Mouse (Mus musculus) MEL (cell line): ENCODE data around the gene Olfr55. TPM values are rescaled to one million over a fixed set of nuclear protein-coding genes. Genes with fewer than 3 reads are reported as not detected.
"Not testable (repeated sequence)": the region's sequence is repeated elsewhere in the genome, so short reads cannot be mapped to it uniquely, and the experiment has no call there.

Source experiments
- DNase-seq: peaks from one replicate; pipeline ENCODE4 v3.0.0; 2011; ENCODE audit warnings: low read depth, low spot score
- H3K27ac ChIP-seq: 2 replicates; pipeline ENCODE4 v1.5.1; 2012; ENCODE audit warnings: low read depth, mild to moderate bottlenecking, control low read depth, low read length, moderate library complexity; ENCODE audit not compliant: control insufficient read depth
- H3K27me3 ChIP-seq, 2 experiments: fragments of 150-350 bp in 1 of 2; sonication (generic) in 1 of 2; 2 replicates each; pipeline ENCODE4 v1.6.1; 2012; ENCODE audit warnings: low read length in 2 of 2, mild to moderate bottlenecking in 2 of 2, improper control_type of control experiment in 1 of 2, moderate library complexity in 1 of 2; ENCODE audit not compliant: insufficient read depth in 2 of 2, control insufficient read depth in 1 of 2
- H3K36me3 ChIP-seq, 2 experiments: 2 replicates each; pipeline ENCODE4 v1.6.1; 2012 to 2014; ENCODE audit warnings: low read length in 2 of 2, improper control_type of control experiment in 1 of 2, inconsistent platforms in 1 of 2, mild to moderate bottlenecking in 1 of 2; ENCODE audit not compliant: insufficient read depth in 2 of 2, control insufficient read depth in 1 of 2
- H3K4me1 ChIP-seq, 2 experiments: fragments of 150-350 bp in 1 of 2; sonication (generic) in 1 of 2; 2 replicates each; pipeline ENCODE4 v1.6.1; 2012; ENCODE audit warnings: low read length in 2 of 2, improper control_type of control experiment in 1 of 2, mild to moderate bottlenecking in 1 of 2; ENCODE audit not compliant: insufficient read depth in 2 of 2, control insufficient read depth in 1 of 2
- H3K4me3 ChIP-seq, 2 experiments: fragments of 150-350 bp in 1 of 2; sonication (generic) in 1 of 2; 2 replicates each; pipeline ENCODE4 v1.5.1; 2012; ENCODE audit warnings: low read depth in 2 of 2, low read length in 2 of 2, mild to moderate bottlenecking in 2 of 2, moderate library complexity in 2 of 2, control low read depth in 1 of 2, improper control_type of control experiment in 1 of 2; ENCODE audit not compliant: control insufficient read depth in 1 of 2, insufficient read depth in 1 of 2
- H3K79me2 ChIP-seq: 2 replicates; pipeline ENCODE4 v1.6.1; 2012; ENCODE audit warnings: mild to moderate bottlenecking, low read length, moderate library complexity; ENCODE audit not compliant: control insufficient read depth, poor library complexity, insufficient read depth
- H3K9ac ChIP-seq: 2 replicates; pipeline ENCODE4 v1.6.1; 2012; ENCODE audit warnings: low read depth, mild to moderate bottlenecking, control low read depth, low read length, moderate library complexity; ENCODE audit not compliant: control insufficient read depth, poor library complexity, severe bottlenecking
- H3K9me3 ChIP-seq: fragments of 150-350 bp; sonication (generic); replicated peaks from 2 replicates; pipeline ENCODE4 v1.6.1; 2012; ENCODE audit warnings: mild to moderate bottlenecking, low read length, improper control_type of control experiment, moderate library complexity; ENCODE audit not compliant: insufficient read depth
- BHLHE40 ChIP-seq: IDR thresholded peaks from 2 replicates; pipeline ENCODE4 v1.6.1; 2012; ENCODE audit warnings: low read depth, mild to moderate bottlenecking, inconsistent platforms, low read length, improper control_type of control experiment, borderline replicate concordance
- CTCF ChIP-seq, 3 experiments: IDR thresholded peaks in 2 of 3; conservative IDR thresholded peaks in 1 of 3; 2 replicates each; pipeline ENCODE4 v1.5.1; 2011 to 2012; ENCODE audit warnings: low read length in 3 of 3, low read depth in 2 of 3, mild to moderate bottlenecking in 2 of 3, improper control_type of control experiment in 1 of 3, inconsistent platforms in 1 of 3, mixed read lengths in 1 of 3, moderate library complexity in 1 of 3; ENCODE audit not compliant: control insufficient read depth in 1 of 3, insufficient read depth in 1 of 3, poor library complexity in 1 of 3, severe bottlenecking in 1 of 3
- E2F4 ChIP-seq: IDR thresholded peaks from 2 replicates; pipeline ENCODE4 v1.6.1; 2011; ENCODE audit warnings: low read depth, low read length, improper control_type of control experiment, borderline replicate concordance
- GATA1 ChIP-seq: IDR thresholded peaks from 2 replicates; pipeline ENCODE4 v1.6.1; 2011; ENCODE audit warnings: low read depth, low read length, improper control_type of control experiment
- HCFC1 ChIP-seq: IDR thresholded peaks from 2 replicates; pipeline ENCODE4 v1.6.1; 2012; ENCODE audit warnings: low read depth, mild to moderate bottlenecking, inconsistent platforms, low read length, improper control_type of control experiment, moderate library complexity
- MAZ ChIP-seq: IDR thresholded peaks from 2 replicates; pipeline ENCODE4 v1.6.1; 2012; ENCODE audit warnings: low read depth, mild to moderate bottlenecking, inconsistent platforms, low read length, improper control_type of control experiment
- MYB ChIP-seq: IDR thresholded peaks from 2 replicates; pipeline ENCODE4 v1.6.1; 2011; ENCODE audit warnings: mild to moderate bottlenecking, low read depth, low read length, improper control_type of control experiment
- MYC ChIP-seq: IDR thresholded peaks from 2 replicates; pipeline ENCODE4 v1.6.1; 2011; ENCODE audit warnings: low read depth, mild to moderate bottlenecking, low read length, improper control_type of control experiment, moderate library complexity
- POLR2A ChIP-seq, 2 experiments: IDR thresholded peaks; 2 replicates each; pipeline ENCODE4 v1.6.1; 2011 to 2012; ENCODE audit warnings: low read length in 2 of 2, mild to moderate bottlenecking in 2 of 2, control low read depth in 1 of 2, improper control_type of control experiment in 1 of 2, low read depth in 1 of 2, moderate library complexity in 1 of 2; ENCODE audit not compliant: control insufficient read depth in 1 of 2, insufficient read depth in 1 of 2, poor library complexity in 1 of 2
- ZNF384 ChIP-seq: IDR thresholded peaks from 2 replicates; pipeline ENCODE4 v1.6.1; 2012; ENCODE audit warnings: low read depth, mild to moderate bottlenecking, inconsistent platforms, low read length, improper control_type of control experiment
- polyA plus RNA-seq, 2 experiments: library from polyadenylated mRNA; stranded (reverse) in 1 of 2; unstranded in 1 of 2; fragments of >175 nt in 1 of 2; fragments of >200 nt in 1 of 2; gene quantifications; 2 replicates each; pipeline versions ENCODE4 v1.2.1 to v1.2.4; 2012; ENCODE audit warnings: low replicate concordance in 2 of 2, low read depth in 1 of 2; ENCODE audit not compliant: insufficient read length in 2 of 2, insufficient read depth in 1 of 2, missing spikeins in 1 of 2
- total RNA-seq: library from RNA; depleted of rRNA; stranded (reverse); fragments of 300-350 nt; gene quantifications from 2 replicates; pipeline ENCODE4 v1.2.3, GENCODE M21; 2012; rRNA removed

Olfr55 gene
- total and polyA plus RNA-seq, 3 experiments = not detected

DNA sequence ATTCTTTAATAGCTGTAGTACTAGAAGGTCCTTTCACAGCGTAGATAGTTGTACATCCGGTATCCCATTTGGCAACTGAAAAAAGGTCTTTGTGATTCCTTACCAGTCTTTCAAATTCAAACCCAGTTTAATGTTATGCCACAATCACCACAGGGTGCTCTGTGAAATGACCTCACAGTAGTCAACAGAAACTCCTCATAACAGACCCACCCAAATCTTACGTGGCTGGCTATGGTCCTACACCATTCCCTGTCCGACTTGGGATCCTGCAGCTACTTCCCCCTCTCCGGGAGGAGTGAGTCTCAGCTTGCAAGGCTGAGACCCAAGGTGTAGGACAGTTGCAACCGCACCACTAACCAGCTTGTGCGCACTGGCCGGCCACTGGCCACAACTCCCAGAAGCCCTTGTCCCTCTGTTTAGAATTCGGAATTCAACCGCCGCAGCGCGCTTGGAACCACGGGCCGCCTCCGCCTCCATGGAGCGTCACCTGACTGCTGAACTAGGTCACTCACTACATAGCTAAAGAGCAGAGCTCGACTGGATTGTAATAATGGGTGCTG is 28.9 kb upstream of the Olfr55 start, which contains the start of gene Morc2b:
TSS of gene Morc2b (minus strand) at position 423 of the 560 bp plus-strand sequence.
- no peaks in the 10 kb centered on the region for H3K9me3 ChIP-seq
- H3K27ac ChIP-seq = no peak within 1 kb of the TSS
- no peaks in the 10 kb centered on the region; a peak in 1 of 4 replicates for H3K27me3 ChIP-seq
- TF ChIP-seq GATA1 = no peak
- TF ChIP-seq E2F4 = no peak
- TF ChIP-seq MYC = no peak
- TF ChIP-seq MAZ = no peak
- no peaks in the 10 kb centered on the region for H3K4me1 ChIP-seq
- no peaks in the 10 kb centered on the region for H3K79me2 ChIP-seq
- no peak within 1 kb of the TSS for H3K4me3 ChIP-seq
- H3K9ac ChIP-seq = no peak within 1 kb of the TSS
- no peak for DNase-seq
- no peaks in the 10 kb centered on the region for H3K36me3 ChIP-seq

DNA sequence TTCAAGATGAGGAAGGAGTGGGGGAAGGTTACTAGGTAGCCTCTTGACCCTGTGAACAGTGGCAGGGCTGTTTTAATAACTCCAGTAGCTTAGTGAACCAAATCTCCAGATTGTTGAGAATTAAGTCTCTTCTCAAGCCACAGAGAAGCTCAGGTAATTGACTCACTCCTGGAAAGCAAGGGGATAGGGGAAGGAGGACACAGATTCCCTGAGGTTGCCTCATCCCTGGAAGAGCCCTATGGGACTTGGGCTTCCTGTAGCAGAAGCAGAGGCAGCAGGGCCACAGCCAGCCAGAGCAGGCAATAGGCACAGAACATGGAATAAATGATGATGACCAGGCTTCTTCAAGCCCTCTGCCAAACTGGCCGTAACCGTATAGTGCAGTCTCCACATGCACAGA is 22.8 kb downstream of the Olfr55 start, which contains the start of gene Olfr239:
TSS of gene Olfr239 (plus strand) at position 301 of the 400 bp plus-strand sequence.
- H3K27me3 ChIP-seq, H3K4me1 ChIP-seq, H3K79me2 ChIP-seq, H3K27ac ChIP-seq, H3K9ac ChIP-seq, H3K4me3 ChIP-seq, H3K9me3 ChIP-seq, H3K36me3 ChIP-seq, DNase-seq: not testable (repeated sequence)

DNA sequence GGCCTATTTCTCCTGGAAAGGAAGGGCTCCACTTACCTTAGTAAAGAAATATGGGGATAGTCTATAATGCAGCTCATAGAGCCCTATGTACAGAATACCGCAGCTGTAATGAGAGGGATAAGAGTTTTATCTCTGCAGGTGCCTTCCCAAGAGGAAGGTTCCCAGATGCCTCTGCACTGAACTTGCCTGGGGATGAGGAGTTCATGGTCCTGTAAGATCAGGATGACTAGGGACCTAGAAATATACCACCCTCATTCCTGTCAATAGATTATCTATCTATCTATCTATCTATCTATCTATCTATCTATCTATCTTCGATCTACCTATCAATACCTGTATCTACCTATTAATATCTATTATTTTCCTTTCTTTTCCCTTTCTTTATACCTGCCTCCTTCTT is 53.3 kb downstream of the Olfr55 start, which contains the start of gene Olfr1564:
TSS of gene Olfr1564 (minus strand) at position 101 of the 400 bp plus-strand sequence.
- no peaks in the 10 kb centered on the region for H3K9me3 ChIP-seq
- DNase-seq = no peak
- TF ChIP-seq POLR2A (IDR thresholded peaks at IDR 0.05; ENCODE audit: control insufficient read depth in 1 of 2, insufficient read depth in 1 of 2, low read depth in 1 of 2, low read length in 2 of 2, poor library complexity in 1 of 2) (no peak), MYB (no peak), BHLHE40 (no peak), E2F4 (no peak), CTCF (IDR thresholded peaks at IDR 0.05 in 2 of 3, conservative IDR thresholded peaks at IDR 0.05 in 1 of 3; ENCODE audit: control insufficient read depth in 1 of 3, insufficient read depth in 1 of 3, low read depth in 2 of 3, low read length in 3 of 3, poor library complexity in 1 of 3, severe bottlenecking in 1 of 3) (no peak), HCFC1 (no peak), ZNF384 (no peak)
- TF ChIP-seq, all 39 proteins: peak for 0
- H3K9ac ChIP-seq = no peak within 1 kb of the TSS
- H3K27ac ChIP-seq = no peak within 1 kb of the TSS
- no peak within 1 kb of the TSS for H3K4me3 ChIP-seq
- H3K79me2 ChIP-seq = no peaks in the 10 kb centered on the region
- H3K36me3 ChIP-seq = no peaks in the 10 kb centered on the region
- peaks cover 0 to 3% of the 10 kb centered on the region in 2 experiments; a peak in 3 of 4 replicates for H3K27me3 ChIP-seq
- H3K4me1 ChIP-seq = no peaks in the 10 kb centered on the region

Other genes with a start within 250 kb of the Olfr55 start
- 5.4 and 9.7 TPM in 2 replicates for gene Cyp4f13, start 221.0 kb upstream of the Olfr55 start, total RNA-seq
- 10 to 100 TPM in 1 of 2 experiments, not detected in 1; 19.3 TPM for gene Cyp4f13, start 221.0 kb upstream of the Olfr55 start, polyA plus RNA-seq
- gene Zfp472, start 202.6 kb upstream of the Olfr55 start, total RNA-seq = 9.8 and 13.4 TPM in 2 replicates
- gene Zfp472, start 202.6 kb upstream of the Olfr55 start, polyA plus RNA-seq = 1 to 10 TPM in 1 of 2 experiments, not detected in 1; 7.1 TPM
- gene Zfp952, start 175.3 kb upstream of the Olfr55 start, total RNA-seq = 3.2 and 4.7 TPM in 2 replicates
- 1 to 10 TPM in 1 of 2 experiments, not detected in 1; 2.9 TPM for gene Zfp952, start 175.3 kb upstream of the Olfr55 start, polyA plus RNA-seq
- gene Zfp763, start 135.0 kb upstream of the Olfr55 start, total RNA-seq = 1.4 and 1.5 TPM in 2 replicates
- gene Zfp763, start 135.0 kb upstream of the Olfr55 start, polyA plus RNA-seq = 1 to 10 TPM in 1 of 2 experiments, not detected in 1; 1.3 TPM
- gene 4921501E09Rik, start 100.4 kb upstream of the Olfr55 start, total RNA-seq = not detected in 2 replicates
- not detected for gene 4921501E09Rik, start 100.4 kb upstream of the Olfr55 start, polyA plus RNA-seq
- gene Zfp563, start 79.1 kb upstream of the Olfr55 start, total RNA-seq = 1.6 and 1.7 TPM in 2 replicates
- under 1 TPM in 1 of 2 experiments, not detected in 1; 0.95 TPM for gene Zfp563, start 79.1 kb upstream of the Olfr55 start, polyA plus RNA-seq
- not detected in 2 replicates for gene Morc2b, start 28.8 kb upstream of the Olfr55 start, total RNA-seq
- gene Morc2b, start 28.8 kb upstream of the Olfr55 start, polyA plus RNA-seq = not detected
- not detected in 2 replicates for gene Olfr239, start 22.9 kb downstream of the Olfr55 start, total RNA-seq
- not detected for gene Olfr239, start 22.9 kb downstream of the Olfr55 start, polyA plus RNA-seq
- gene Olfr1564, start 53.2 kb downstream of the Olfr55 start, total RNA-seq = not detected in 2 replicates
- under 1 TPM in 1 of 2 experiments, not detected in 1; 0.08 TPM for gene Olfr1564, start 53.2 kb downstream of the Olfr55 start, polyA plus RNA-seq
- 8.5 and 9.7 TPM in 2 replicates for gene Zfp955a, start 86.7 kb downstream of the Olfr55 start, total RNA-seq
- 1 to 10 TPM in 1 of 2 experiments, not detected in 1; 6.2 TPM for gene Zfp955a, start 86.7 kb downstream of the Olfr55 start, polyA plus RNA-seq
- not detected in 2 replicates for gene Olfr63, start 96.2 kb downstream of the Olfr55 start, total RNA-seq
- gene Olfr63, start 96.2 kb downstream of the Olfr55 start, polyA plus RNA-seq = under 1 TPM in 1 of 2 experiments, not detected in 1; 0.10 TPM
- 6.7 and 7.7 TPM in 2 replicates for gene Zfp955b, start 121.1 kb downstream of the Olfr55 start, total RNA-seq
- 10 to 100 TPM in 1 of 2 experiments, not detected in 1; 12.2 TPM for gene Zfp955b, start 121.1 kb downstream of the Olfr55 start, polyA plus RNA-seq
- 7.6 and 8.4 TPM in 2 replicates for gene Zfp81, start 190.4 kb downstream of the Olfr55 start, total RNA-seq
- 1 to 10 TPM in 1 of 2 experiments, not detected in 1; 5.2 TPM for gene Zfp81, start 190.4 kb downstream of the Olfr55 start, polyA plus RNA-seq
- gene Zfp101, start 226.2 kb downstream of the Olfr55 start, total RNA-seq = 6.1 and 8.3 TPM in 2 replicates
- 1 to 10 TPM in 1 of 2 experiments, not detected in 1; 7.6 TPM for gene Zfp101, start 226.2 kb downstream of the Olfr55 start, polyA plus RNA-seq